Mouse (Mus musculus) layer of hippocampus, adult 9-10 months (tissue): ENCODE results near the gene Gipr.
"Not testable (repeated sequence)": the region's sequence is repeated elsewhere in the genome, so short reads cannot be mapped to it uniquely, and the experiment has no call there.

Experiments used
- DNase-seq: peaks from one replicate; pipeline ENCODE4 v3.0.0; 2022; ENCODE audit warnings: low spot score

Gene Gipr

DNA sequence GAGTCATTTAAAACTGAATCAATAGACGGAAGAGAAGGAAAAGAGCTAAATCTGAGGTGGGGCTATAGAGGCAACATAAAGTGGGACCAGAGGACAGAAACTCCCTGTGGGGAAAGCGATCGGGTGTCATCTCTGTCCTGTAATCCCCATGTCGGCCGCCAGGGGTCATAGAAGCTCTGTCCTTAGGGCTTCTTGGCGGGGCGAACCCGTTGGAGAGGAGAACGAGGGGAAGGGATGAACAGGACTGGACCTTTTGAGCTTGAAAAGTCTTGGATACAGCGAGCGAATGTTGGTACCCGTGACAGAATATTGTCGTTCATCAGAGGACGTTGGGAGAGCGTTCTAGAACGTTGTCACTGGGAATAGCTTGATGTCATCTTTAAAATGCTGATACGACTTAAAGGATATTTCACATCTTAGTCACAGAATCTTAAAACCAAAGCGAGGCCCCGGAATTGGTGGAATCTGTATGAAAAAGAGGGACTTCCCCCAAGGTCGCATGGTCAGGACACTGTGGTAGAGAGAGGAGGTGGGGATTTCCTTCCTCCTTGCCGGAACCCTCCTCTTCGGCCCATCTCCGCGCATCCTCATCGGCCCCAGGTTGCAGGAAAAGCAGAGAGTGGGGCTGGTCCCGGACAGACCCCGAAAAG, 12.6 kb upstream of the Gipr start:
- peak; percentile 75 for DNase-seq

GRCm38 (mm10) chr7:19178035-19178434, 12.1 kb upstream of the Gipr start:
- DNase-seq, result no peak

- no peak for DNase-seq
These were observed 11.3 kb upstream of the Gipr start for GRCm38 (mm10) chr7:19177216-19177615.

DNA sequence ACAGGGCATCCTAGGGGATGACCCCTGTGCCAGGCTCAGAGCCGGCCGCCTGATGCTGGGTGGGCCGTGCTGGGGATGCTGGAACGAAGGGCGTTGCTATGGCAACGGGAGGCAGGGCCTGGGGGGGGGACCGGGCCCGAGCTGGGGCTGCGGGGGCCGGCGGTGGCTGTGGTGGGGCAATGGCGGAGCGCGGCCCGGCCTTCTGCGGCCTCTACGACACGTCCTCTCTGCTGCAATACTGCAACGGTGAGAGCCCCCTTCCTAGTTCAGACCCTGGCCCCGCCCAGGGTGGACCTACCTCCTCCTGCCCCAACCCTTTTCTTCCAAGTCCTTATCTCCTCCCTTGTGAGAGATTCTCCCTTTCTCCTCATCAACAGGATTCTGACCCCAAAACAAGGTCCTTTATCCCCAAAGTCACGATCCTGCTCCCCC, 10.6 kb upstream of the Gipr start:
- no peak for DNase-seq

- DNase-seq, result peak; percentile 93
These were observed 10.0 kb upstream of the Gipr start, which contains the start of gene Eml2 for GRCm38 (mm10) chr7:19175708-19176515. TSS of gene Eml2 (plus strand) at chr7:19176421.

DNA sequence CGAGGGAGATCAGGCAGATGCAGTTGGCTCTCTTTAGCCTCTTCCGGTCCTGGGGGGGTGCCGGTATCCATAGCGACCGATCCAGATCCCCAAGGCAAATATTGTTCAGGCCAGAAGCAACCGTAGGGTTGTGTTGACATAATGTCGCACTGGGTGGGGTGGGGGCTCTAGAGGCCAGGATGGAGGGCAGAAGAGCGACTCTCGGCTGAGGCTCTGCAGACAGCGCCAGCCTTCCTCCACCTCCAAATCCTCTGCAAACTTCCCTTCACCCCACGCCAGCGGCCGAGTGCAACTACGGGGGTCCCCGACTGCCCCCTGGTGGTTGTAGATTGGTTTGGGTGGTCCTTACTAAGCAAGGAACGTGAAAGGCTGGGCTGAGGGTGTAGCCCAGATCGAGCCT, 6.9 kb upstream of the Gipr start:
- peak; percentile 59 for DNase-seq

DNA sequence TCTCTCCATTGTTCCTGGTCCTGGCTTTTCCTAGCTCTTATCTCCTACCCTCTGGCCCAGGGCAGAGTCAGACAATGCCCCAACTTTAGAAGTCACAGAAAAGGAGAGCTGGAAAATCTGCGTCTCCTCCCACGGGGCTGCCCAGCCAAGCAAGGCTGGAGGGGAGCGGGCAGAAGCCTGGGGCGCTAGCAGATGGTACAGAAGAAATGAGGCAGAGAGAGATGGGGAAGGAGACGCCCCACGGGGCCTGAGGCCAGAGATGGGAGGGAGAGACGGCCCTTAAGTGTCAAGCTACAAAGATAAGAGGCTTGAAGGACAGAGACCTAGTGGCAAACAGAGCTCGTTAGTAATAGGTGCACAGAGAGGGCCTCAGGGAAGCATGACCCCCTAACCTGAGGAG, 5.9 kb upstream of the Gipr start:
- no peak for DNase-seq

DNA sequence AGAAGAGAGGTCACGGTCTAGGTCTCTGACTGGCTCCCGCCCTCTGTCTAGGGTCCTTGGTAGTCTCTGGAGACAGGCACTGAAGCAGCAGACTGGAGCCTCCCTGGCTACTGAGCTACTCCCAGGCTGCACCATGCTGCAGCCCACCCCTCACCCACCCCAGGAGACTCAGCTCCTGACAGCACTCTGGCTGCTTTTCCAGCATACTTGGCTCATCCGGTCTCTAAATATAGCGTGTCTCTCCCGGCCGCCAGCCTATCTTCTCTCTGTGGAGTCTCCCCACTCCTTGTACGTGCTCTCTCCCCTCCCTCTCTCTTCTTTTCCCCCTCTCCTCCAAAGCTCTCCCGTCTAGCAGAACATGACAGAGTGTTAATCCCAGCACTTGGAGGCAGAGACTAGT, 4.2 kb upstream of the Gipr start:
- DNase-seq, result no peak

- no peak for DNase-seq
These were observed 3.6 kb upstream of the Gipr start for GRCm38 (mm10) chr7:19169506-19169905.

GRCm38 (mm10) chr7:19166990-19167389, 1.1 kb upstream of the Gipr start:
- DNase-seq, result no peak

DNA sequence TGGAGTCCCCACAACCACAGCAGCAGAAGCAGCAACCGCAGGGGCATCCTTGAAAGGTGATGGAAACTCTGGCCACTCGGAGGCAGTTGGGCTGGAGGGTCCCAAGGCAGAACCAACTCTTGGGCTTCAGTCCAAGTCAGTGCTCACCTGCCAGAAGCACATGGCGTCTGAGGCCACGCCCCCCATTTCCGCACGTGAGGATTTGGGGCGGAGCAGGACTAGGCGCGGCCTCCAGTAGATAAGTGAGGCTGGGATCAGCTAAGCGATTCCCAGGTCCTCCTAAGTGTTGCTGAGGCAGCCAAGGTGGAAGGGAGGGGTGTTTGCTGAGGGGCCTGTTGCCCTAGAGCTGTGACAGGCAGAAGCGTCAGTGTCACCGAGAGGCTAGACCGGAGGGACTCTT, 949 bp downstream of the Gipr start:
- no peak for DNase-seq

DNA sequence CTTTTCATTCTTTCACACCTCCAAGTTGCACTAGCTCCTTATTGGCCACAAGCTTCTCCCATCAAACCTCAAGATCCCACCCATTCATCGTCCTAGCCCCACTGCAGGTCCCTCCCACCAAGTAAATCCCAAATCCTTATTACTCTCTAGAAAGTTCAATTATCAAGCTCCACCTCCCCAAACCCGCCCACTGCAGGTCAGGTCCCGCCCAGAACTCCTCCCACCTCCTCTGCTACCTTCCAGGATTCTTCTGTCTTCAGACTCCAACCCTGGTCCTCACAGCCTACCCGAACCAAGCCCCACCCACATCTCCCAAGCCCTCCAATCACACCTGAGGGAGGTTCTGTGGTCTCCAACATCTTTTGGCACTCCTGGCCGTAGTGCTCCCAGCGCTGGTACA, 1.7 kb downstream of the Gipr start:
- DNase-seq, result no peak

- no peak for DNase-seq
These were observed 2.2 kb downstream of the Gipr start for GRCm38 (mm10) chr7:19163752-19164151.

- no peak for DNase-seq
These were observed 3.0 kb downstream of the Gipr start for GRCm38 (mm10) chr7:19162928-19163327.

- no peak for DNase-seq
These were observed 5.8 kb downstream of the Gipr start for GRCm38 (mm10) chr7:19160115-19160514.

GRCm38 (mm10) chr7:19159411-19159810, 6.5 kb downstream of the Gipr start:
- DNase-seq, result no peak

DNA sequence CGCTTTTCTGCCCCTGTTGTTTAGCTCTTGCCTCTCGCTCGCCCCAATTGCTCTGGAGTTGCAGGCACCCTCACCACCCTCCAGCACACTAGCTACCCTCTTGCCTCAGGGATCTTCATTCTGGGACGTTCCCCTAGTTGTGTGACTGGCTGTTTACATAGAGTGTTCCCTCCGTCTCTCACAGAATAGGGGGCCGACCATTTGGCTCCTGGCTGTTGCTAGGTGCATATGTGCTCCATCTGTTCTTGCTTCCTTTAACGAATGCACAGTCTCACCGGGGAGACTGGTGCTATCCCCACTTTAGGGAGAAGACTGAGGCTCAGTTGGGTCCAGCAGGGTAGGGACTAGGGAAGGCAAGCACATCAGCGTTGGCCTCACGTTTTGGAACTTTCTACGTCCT, 7.3 kb downstream of the Gipr start:
- no peak for DNase-seq

GRCm38 (mm10) chr7:19157160-19157800, 8.6 kb downstream of the Gipr start:
- DNase-seq, result peak; percentile 84

DNA sequence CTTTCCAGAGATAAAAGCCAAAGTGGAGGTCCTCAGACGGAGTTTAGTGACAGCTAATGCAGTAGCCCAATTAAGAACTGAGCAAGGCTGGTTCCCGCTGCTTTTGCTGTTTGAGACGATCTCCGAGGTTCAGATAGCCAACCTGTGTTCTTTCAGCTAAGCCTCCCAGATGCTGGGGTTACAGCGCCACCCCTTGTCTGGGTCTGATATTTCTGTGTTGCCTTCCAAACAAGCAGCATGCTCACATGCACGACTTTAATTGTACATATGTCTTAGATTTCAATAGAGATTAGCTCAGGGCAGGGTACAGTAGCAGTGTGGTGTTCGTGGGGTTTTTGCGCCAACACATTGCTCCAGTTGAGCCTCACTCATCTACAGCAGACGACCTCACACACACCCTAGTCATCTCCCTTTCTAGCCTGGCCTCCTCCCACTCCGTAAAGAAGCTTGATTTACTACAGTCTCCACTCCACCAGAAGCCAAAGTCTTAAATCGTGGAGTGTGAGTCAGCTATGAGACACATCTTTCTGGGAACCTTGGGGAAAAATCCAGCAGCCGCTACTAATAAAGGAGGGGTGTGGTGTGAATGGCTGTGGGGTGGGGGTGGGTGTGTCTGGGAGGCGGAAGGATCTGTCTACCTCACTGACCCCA, 10.0 kb downstream of the Gipr start:
- no peak for DNase-seq

DNA sequence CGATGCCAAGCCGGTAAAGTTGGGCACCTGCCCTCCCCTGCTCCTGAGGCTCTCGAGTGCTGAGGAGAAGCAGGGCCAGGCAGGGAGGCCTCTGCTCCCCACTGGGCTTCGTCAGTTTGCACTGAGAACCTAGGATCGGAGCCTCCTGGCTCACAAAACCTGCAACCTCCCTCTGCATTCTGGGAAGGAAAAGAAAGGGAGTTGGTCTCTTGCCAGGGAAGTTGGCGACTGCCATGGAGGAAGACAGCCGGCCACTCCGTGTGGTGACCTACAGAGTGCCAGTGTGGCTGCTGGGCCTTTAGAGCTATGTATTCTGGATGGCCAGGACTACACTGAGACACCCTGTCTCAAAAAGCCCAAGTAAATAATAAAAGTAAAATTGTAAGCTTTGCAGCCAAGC, 11.1 kb downstream of the Gipr start:
- DNase-seq, result no peak

- not testable (repeated sequence) for DNase-seq
These were observed 14.8 kb downstream of the Gipr start for GRCm38 (mm10) chr7:19151121-19151520.

GRCm38 (mm10) chr7:19149626-19150025, 16.3 kb downstream of the Gipr start, which contains the start of gene Snrpd2:
TSS of gene Snrpd2 (plus strand) at chr7:19149722.
- peak; percentile 90 for DNase-seq
